Mouse (Mus musculus) lung, postnatal 14 days (tissue): ENCODE measurements around the gene Shroom3.

Source experiments
- DNase-seq: peaks from one replicate; pipeline ENCODE4 v3.0.0; 2021

Gene Shroom3

GRCm38 (mm10) chr5:92858104-92858503 is 174.9 kb downstream of the Shroom3 start:
- no peak for DNase-seq

DNA sequence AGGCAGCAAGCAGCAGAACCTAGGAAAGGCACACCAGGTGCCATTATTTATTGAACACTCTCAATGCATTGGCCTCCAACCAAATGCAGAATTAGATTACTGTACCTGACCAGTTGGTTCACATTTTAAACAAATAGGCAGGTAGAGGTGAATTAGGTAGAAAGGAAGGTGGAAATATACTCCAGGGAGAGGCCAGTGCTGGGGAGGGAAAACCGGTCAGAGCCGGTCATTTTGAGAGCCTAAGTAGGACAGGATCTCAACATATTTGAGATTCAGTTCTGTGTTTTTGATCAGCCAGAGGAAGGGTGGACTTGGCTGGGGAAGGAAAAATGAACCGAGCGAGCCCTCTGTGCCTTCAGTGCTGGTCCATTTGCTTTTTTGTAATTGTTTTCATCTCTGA is 175.3 kb downstream of the Shroom3 start:
- DNase-seq: no peak

- DNase-seq: no peak
These were observed 178.3 kb downstream of the Shroom3 start for GRCm38 (mm10) chr5:92861416-92862112.

DNA sequence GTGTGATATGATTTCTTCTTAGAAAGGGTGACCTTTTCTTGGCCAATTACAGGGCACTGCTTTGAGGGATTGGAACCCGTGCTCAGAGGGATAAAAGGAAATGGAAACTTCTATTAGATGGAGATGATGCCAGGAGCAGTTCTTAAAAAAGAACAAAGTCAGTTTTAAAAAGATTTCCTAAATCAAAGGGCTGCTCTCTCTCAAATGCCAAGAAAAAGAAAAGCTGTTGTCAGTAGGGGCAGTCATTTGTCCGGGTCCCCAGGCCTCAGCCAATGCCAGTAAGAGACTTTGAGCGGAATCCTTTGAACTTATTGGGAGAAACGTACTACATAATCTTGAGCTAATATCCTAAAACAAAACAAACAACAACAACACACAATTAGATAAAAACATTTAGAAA is 181.9 kb downstream of the Shroom3 start:
- no peak for DNase-seq

DNA sequence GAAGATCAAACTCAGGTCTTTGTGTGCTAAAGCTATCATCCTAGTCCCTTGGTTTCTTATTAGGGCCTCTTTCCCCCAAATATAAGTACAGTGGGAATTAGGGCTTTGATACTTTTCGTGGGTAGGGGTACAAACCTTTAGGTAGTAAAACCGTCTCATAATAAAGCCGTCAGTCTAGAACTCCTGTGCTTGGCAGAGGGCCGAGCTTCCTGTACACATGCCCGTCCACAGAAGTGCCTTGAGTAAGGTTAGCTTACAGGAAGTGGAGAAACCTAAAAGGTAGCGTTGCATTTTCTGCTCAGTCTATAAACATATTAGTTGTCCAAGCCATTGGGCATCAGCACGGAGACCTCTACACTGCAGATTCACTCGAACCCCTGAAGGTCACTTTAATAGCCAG is 183.3 kb downstream of the Shroom3 start:
- DNase-seq: no peak

DNA sequence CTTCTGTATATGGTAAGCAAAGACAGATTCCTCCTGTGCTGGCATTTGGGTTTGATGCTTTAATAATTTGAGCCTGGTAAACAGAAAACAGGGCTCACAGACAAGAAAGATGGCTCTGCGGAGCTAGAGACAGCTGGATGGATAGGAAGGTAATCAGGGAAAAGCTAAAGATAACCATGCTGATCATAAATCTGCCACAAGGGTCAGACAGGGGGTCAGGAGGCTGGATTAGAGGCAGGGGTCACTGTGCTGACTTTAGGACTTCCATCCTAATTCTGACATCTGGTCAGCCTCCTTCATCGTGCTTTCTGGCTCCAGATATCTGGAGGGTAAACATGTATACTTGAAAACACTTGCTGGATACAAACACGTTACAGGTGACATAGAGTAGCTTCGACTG is 184.0 kb downstream of the Shroom3 start:
- no peak for DNase-seq

GRCm38 (mm10) chr5:92868231-92868630 is 185.0 kb downstream of the Shroom3 start:
- no peak for DNase-seq

DNA sequence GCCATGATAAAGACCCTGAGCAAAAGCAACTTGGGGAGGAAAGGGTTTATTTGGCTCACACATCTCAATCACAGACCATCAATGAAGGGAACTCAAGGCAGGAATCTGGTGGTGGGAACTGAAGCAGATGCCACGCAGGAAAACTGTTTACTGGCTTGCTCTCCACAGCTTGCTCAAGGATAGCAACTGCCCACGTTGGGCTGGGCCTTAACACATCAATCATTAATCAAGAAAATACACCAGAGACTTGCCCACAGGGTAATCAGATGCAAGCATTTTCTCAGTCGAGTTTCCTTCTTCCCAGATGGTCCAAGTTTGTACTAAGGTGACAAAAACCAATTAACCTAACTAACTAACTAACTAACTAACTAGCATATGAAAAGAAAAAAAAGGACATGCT is 187.8 kb downstream of the Shroom3 start:
- no peak for DNase-seq

DNA sequence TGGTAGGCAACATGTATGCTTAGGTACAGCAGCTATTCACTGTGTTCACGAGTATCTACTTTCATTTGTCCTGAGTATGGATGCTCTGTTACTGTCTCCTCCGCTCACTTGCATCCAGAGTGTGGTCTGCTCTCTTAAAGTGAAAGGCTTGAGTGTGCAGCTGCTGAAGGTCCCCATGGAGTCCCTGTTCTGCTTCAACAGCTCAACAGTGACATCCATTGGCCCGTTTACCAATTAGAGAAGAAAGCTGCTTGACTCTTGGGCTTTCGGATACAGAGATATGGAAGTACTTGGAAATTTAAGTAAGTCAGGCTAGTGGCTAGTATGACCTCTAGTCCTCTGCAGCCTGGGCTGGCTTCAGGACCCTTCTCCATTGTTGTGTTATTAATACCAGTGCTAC is 188.9 kb downstream of the Shroom3 start:
- no peak for DNase-seq

- DNase-seq: peak; percentile 63
These were observed 189.8 kb downstream of the Shroom3 start for GRCm38 (mm10) chr5:92872991-92873390.

- no peak for DNase-seq
These were observed 190.3 kb downstream of the Shroom3 start for GRCm38 (mm10) chr5:92873518-92873917.

DNA sequence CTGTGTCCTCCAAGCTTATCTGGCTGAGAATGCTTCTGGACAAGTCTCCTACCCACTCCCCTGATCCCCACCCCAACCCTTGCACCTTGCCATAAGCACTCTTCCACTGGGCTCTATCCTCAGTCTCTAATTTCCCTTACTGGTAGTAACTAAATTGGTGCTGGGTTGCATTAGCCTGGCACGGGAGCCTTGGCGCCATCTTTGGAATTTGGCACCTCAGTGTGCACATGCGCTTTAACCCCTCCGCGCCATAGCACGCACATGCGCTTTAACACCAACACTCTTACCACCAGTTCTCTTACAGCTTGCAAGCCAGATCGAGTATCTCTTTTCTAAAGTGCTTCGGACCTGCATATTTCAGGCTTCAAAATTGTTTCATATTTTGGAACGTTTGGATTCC is 192.6 kb downstream of the Shroom3 start:
- no peak for DNase-seq

DNA sequence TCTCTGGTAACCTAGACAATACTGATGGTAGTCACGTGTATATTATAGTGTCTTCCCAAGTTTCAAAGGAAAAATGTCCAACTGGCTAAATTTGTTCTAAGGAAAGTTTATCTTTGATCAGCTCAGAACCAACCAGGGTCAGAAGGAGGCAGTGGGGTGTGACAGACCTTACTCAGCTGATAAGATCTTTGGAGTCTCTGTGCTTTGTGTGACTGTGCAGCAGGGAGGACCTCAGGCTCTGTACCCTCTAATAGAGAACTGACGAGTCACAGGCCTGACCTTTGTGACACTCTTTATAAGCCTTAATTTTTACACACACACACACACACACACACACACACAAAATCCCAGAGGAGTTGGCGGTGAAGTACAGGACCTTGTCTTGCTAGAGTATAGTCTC is 193.9 kb downstream of the Shroom3 start:
- DNase-seq: no peak

DNA sequence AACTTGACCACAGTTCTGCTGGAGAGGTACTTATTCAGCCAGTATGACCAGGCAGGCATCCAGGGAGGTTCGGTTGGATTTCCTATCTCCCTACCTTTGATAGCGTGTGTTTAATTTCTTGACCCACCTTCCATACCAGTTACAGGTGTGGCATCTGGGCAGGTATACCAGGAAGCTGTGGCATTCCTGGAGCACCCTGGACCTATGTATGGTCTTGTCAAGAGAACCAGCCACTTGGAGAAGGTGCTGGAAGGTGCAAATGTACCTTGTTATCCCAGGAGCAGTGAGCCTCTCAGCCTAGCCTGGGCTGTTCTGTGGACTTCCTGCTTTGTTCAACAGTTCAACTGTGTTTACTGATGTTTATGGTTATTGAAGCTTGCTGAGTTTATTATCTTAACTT is 197.2 kb downstream of the Shroom3 start:
- peak; percentile 38 for DNase-seq

- DNase-seq: no peak
These were observed 197.7 kb downstream of the Shroom3 start for GRCm38 (mm10) chr5:92880893-92881292.

GRCm38 (mm10) chr5:92886141-92886540 is 202.9 kb downstream of the Shroom3 start:
- peak; percentile 50 for DNase-seq

DNA sequence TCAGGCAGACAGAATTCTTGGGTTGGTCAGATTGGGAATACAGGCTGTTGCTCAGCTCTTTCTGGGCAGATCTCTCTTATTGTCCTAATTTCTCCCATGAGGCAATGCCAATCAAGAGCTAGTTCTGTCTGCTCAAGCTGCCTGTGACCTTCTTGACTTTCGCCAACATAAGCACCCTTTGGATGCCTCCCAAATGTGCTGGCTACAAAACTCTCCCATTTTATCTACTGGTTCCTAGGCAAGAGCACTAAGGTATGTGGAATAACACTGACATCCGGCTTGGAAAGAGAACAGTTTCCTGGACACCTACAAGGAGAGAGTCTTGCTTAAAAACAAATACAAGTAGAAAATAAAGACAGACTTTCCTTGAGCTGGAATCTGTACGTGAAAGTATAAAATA is 204.3 kb downstream of the Shroom3 start:
- DNase-seq: peak; percentile 56

GRCm38 (mm10) chr5:92888628-92889241 is 205.5 kb downstream of the Shroom3 start:
- DNase-seq: peak; percentile 48

GRCm38 (mm10) chr5:92890902-92891301 is 207.7 kb downstream of the Shroom3 start:
- DNase-seq: no peak

DNA sequence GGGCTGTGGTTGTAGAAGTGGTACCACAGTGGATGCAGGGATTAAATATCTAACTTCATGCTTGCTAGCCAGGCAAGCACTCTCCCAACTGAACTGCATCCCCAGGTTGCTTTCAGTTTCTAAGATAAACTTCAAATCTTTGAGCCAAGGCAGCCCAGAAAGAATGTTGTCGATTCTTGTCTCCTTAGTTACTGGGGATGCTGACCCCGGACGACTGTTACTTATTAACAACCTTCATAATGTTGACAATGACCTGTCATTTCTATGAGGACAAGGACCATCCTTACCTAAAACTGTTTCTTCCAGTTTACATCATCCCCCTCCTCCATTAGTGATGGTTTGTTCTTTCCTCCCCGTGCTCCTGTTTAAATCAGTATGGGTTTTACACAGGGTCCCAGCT is 210.0 kb downstream of the Shroom3 start:
- DNase-seq: no peak

DNA sequence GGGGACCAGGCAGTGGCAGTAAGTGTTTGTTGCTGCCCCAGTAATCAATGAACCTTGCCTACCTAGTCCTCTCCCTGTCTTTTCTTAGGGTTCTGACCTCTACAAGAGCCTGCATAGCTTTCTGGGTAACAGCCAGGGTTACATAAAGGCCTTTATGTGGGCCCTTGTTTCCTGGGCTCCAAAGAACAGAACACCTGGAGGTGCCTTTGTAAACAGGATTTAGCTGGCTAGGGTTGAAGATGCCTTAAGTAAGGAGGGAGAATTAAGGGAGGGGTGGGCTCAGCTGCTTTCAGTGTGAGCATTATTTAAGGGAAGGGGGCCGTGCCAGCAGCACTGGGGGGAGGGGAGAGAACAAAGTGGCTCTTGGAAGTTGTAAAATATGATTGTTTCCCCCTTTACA is 210.5 kb downstream of the Shroom3 start:
- DNase-seq: no peak

GRCm38 (mm10) chr5:92895877-92896276 is 212.6 kb downstream of the Shroom3 start:
- DNase-seq: no peak

DNA sequence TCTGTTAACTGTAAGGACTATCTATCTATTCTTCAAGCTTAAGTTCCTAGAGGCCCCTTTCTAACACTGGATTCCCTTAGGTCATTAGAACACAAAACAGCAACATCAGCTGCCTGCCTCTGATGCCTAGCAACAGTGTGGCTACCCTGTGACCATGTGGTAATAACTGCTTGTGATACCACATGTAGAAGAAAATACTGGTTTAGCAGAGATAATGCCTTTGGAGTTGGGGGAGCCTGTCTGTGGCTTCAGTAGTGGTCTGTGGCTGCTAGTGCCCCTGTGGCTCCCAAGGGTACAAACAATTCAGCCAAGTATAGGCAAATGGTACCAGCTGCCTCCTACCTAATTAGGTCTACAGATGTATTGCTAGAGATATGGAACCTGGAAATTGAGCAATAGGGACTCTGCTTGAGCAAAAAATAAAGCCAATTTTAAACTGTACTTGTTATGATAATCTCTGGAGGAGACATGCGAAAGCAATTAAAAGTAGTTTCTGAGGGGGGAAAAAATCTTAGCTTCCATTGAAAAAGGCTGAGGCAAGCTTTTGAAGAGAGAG is 213.6 kb downstream of the Shroom3 start:
- DNase-seq: no peak
